Mouse (Mus musculus): ENCODE measurements around the gene Vmn1r232.

Gene Vmn1r232

GRCm38 (mm10) chr17:20919614-20920013 lies at the start of gene Vmn1r232:
TSS of gene Vmn1r232 (minus strand) at chr17:20919714.
- DNase-seq, result no peak

- DNase-seq, result no peak
Measured at GRCm38 (mm10) chr17:20966681-20967080, 47.2 kb upstream of the Vmn1r232 start.

GRCm38 (mm10) chr17:20965421-20965820 lies 45.9 kb upstream of the Vmn1r232 start:
- DNase-seq, result no peak

- DNase-seq, result no peak
Measured at GRCm38 (mm10) chr17:20960386-20960785, 40.9 kb upstream of the Vmn1r232 start.

- no peak for DNase-seq
Measured at GRCm38 (mm10) chr17:20946636-20947035, 27.1 kb upstream of the Vmn1r232 start.

GRCm38 (mm10) chr17:20946026-20946565 lies 26.6 kb upstream of the Vmn1r232 start:
- peak; percentile 65 for DNase-seq

- peak; percentile 100 for DNase-seq
Measured at GRCm38 (mm10) chr17:20944985-20945891, 25.7 kb upstream of the Vmn1r232 start, which contains the start of gene Ppp2r1a. TSS of gene Ppp2r1a (plus strand) at chr17:20945311.

GRCm38 (mm10) chr17:20944226-20944625 lies 24.7 kb upstream of the Vmn1r232 start:
- peak; percentile 30 for DNase-seq

- no peak for DNase-seq
Measured at GRCm38 (mm10) chr17:20904991-20905390, 14.5 kb downstream of the Vmn1r232 start, which contains the start of gene Vmn1r231. TSS of gene Vmn1r231 (minus strand) at chr17:20905091.

Data from cerebellum, adult 9-11 months (tissue).